Mouse (Mus musculus) lung, postnatal 0 days (tissue): Measurements from ENCODE around the gene Rab36. TPM values are rescaled to one million over a fixed set of nuclear protein-coding genes. Genes with fewer than 3 reads are reported as not detected.

Experiments used
- ATAC-seq: fragments of 200-750 bp; cut with Nextera tagmentation; 2 replicates; pipeline ENCODE4 v1.8.0; 2017; ENCODE audit warnings: moderate library complexity
- DNase-seq: peaks from one replicate; pipeline ENCODE4 v3.0.0-alpha.2; 2016; ENCODE audit warnings: low spot score
- H3K27ac ChIP-seq: fragments of 300-500 bp; sonication (generic); 2 replicates; pipeline ENCODE4 v1.5.1; 2014; ENCODE audit warnings: antibody characterized with exemption, mild to moderate bottlenecking, low read length, mixed read lengths
- H3K27me3 ChIP-seq: fragments of 300-500 bp; sonication (generic); replicated peaks from 2 replicates; pipeline ENCODE4 v1.6.1; 2014; ENCODE audit warnings: low read length, mixed read lengths; ENCODE audit not compliant: insufficient read depth
- H3K36me3 ChIP-seq: fragments of 300-500 bp; sonication (generic); 2 replicates; pipeline ENCODE4 v1.6.1; 2014; ENCODE audit warnings: low read length, mixed read lengths; ENCODE audit not compliant: insufficient read depth
- H3K4me1 ChIP-seq: fragments of 300-500 bp; sonication (generic); 2 replicates; pipeline ENCODE4 v1.6.1; 2014; ENCODE audit warnings: antibody characterized with exemption, low read depth, low read length, mixed read lengths; ENCODE audit not compliant: insufficient read depth
- H3K4me2 ChIP-seq: fragments of 300-500 bp; sonication (generic); replicated peaks from 2 replicates; pipeline ENCODE4 v1.6.1; 2014; ENCODE audit warnings: low read depth, mild to moderate bottlenecking, low read length, moderate library complexity, mixed read lengths
- H3K4me3 ChIP-seq: fragments of 300-500 bp; sonication (generic); 2 replicates; pipeline ENCODE4 v1.5.1; 2014; ENCODE audit warnings: low read depth, low read length
- H3K9ac ChIP-seq: fragments of 300-500 bp; sonication (generic); replicated peaks from 2 replicates; pipeline ENCODE4 v1.6.1; 2014; ENCODE audit warnings: low read depth, mild to moderate bottlenecking
- H3K9me3 ChIP-seq: fragments of 300-500 bp; sonication (generic); 2 replicates; pipeline ENCODE4 v1.6.1; 2016; ENCODE audit warnings: low read length, mixed read lengths
- CTCF ChIP-seq: IDR thresholded peaks from 2 replicates; pipeline ENCODE4 v1.5.1; 2016; ENCODE audit warnings: antibody characterized with exemption, mild to moderate bottlenecking
- EP300 ChIP-seq: IDR thresholded peaks from 2 replicates; pipeline ENCODE4 v1.6.1; 2016; ENCODE audit warnings: antibody characterized with exemption, mild to moderate bottlenecking, control low read depth
- WGBS: fragments of 180-500 bp; shearing (Covaris S2); extraction: QIAGEN DNeasy Blood & Tissue Kit; methylation state at CpG from one replicate; pipeline ENCODE4 v1.1.7; 2014; 5-methylcytosine and 5-hydroxymethylcytosine counted together
- polyA plus RNA-seq: library from polyadenylated mRNA; unstranded; fragments of >200 nt; fragmentation: Nextera tagmentation; extraction: Ambion mirVana; gene quantifications from 2 replicates; pipeline ENCODE4 v1.2.1, GENCODE M21; 2015

The Rab36 gene
- polyA plus RNA-seq, 1 experiment from 2014 or later: 4.7 TPM

GRCm38 (mm10) chr10:75091478-75092152 is 54.8 kb downstream of the Rab36 start:
- Histone ChIP-seq H3K4me1 (0 out of 2 replicates have a peak, but pooled peaks cover 4% of the 10 kb centered on the region), H3K4me2 (no peak overlapping the region), H3K9me3 (no peaks in the 10 kb centered on the region), H3K36me3 (no peaks in the 10 kb centered on the region; the same call in 1 of the 2 replicates), H3K9ac (no peak overlapping the region), H3K27me3 (no peaks in the 10 kb centered on the region), H3K4me3 (no peak overlapping the region), H3K27ac (no peak overlapping the region)
- DNase-seq (peak; percentile 24), ATAC-seq (0 out of 2 replicates have a peak, but pooled peaks have one; percentile 10)
- no peak for TF ChIP-seq EP300
- no peak for TF ChIP-seq CTCF
- 55% methylated on average over 10 of the region's 10 CpGs for WGBS

GRCm38 (mm10) chr10:75093252-75093987 is 56.6 kb downstream of the Rab36 start:
- TF ChIP-seq CTCF (no peak), EP300 (peak; percentile 73)
- no peak overlapping the region for H3K27ac ChIP-seq
- DNase-seq (peak; percentile 59), ATAC-seq (peak; percentile 87)
- H3K9ac ChIP-seq: no peak overlapping the region
- WGBS: 22% methylated on average over 22 of the region's 22 CpGs
- no peaks in the 10 kb centered on the region for H3K9me3 ChIP-seq
- H3K36me3 ChIP-seq: no peaks in the 10 kb centered on the region; the same call in 1 of the 2 replicates
- H3K4me3 ChIP-seq: no peak overlapping the region
- no peaks in the 10 kb centered on the region for H3K27me3 ChIP-seq
- 0 out of 2 replicates have a peak overlapping the region, but pooled peaks have one; percentile 3 for H3K4me2 ChIP-seq
- peaks cover 10% of the 10 kb centered on the region; the same call in 1 of the 2 replicates for H3K4me1 ChIP-seq

GRCm38 (mm10) chr10:75094338-75094737 is 57.5 kb downstream of the Rab36 start:
- no peaks in the 10 kb centered on the region for H3K27me3 ChIP-seq
- no peak for ATAC-seq

GRCm38 (mm10) chr10:75095216-75095615 is 58.4 kb downstream of the Rab36 start:
- Histone ChIP-seq H3K4me3 (no peak overlapping the region), H3K4me2 (no peak overlapping the region), H3K9ac (no peak overlapping the region), H3K27me3 (no peaks in the 10 kb centered on the region), H3K36me3 (no peaks in the 10 kb centered on the region), H3K4me1 (peaks cover 21% of the 10 kb centered on the region; the same call in 1 of the 2 replicates), H3K27ac (no peak overlapping the region), H3K9me3 (no peaks in the 10 kb centered on the region)
- WGBS: 97% methylated on average over 7 of the region's 7 CpGs
- TF ChIP-seq CTCF: no peak
- TF ChIP-seq EP300: no peak
- ATAC-seq (no peak), DNase-seq (no peak)

More at GRCm38 (mm10) chr10:75094338-75094737, 57.5 kb downstream of the Rab36 start:
- no peak overlapping the region for H3K4me3 ChIP-seq
- H3K4me1 ChIP-seq: peaks cover 16% of the 10 kb centered on the region; the same call in 1 of the 2 replicates
- no peak for DNase-seq
- 90% methylated on average over 1 of the region's 1 CpGs for WGBS
- H3K4me2 ChIP-seq: no peak overlapping the region
- no peaks in the 10 kb centered on the region for H3K9me3 ChIP-seq
- no peak overlapping the region for H3K27ac ChIP-seq
- H3K36me3 ChIP-seq: no peaks in the 10 kb centered on the region; the same call in 1 of the 2 replicates
- TF ChIP-seq CTCF (no peak), EP300 (no peak)
- no peak overlapping the region for H3K9ac ChIP-seq

DNA sequence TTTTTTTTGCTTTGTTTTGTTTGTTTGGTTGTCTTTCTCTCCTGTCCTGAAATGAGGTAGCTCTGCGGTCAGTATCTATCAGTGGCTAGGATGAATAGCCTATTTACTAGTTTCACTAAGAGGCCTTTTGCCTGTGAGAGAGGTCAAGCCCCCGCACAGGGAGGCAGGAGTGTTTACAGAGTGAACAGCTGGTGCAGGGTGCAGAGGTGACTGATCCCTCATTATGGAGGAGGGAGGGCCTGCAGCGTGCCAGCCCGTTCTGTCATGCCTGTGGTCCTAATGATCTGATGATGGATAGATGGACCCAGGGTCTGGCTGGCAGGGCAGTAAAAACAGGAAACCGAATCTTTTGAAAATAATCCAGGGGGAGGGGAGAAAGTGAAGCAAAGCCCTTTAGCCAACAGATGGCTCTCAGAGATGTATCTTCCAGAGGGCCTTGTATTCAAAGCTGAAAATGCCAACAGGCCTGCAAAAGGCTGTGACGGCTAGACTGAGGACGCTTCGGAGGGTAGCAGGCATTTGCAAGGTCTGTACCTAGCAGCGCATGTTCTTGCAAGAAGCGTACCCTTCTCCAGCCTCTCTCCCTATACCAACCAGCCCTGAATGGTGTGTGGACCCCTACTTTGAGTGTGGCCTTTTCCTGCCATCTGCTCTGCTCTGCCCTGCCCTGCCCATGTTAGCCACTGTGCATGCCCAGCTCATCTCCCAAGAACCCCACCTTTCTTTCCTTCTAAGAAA is 61.8 kb downstream of the Rab36 start:
- H3K9ac ChIP-seq: no peak overlapping the region
- peaks cover 25% of the 10 kb centered on the region; the same call in 1 of the 2 replicates for H3K4me1 ChIP-seq
- WGBS: 38% methylated on average over 10 of the region's 10 CpGs
- no peak overlapping the region for H3K27ac ChIP-seq
- no peak overlapping the region for H3K4me2 ChIP-seq
- H3K4me3 ChIP-seq: no peak overlapping the region
- no peaks in the 10 kb centered on the region for H3K9me3 ChIP-seq
- H3K27me3 ChIP-seq: no peaks in the 10 kb centered on the region
- DNase-seq (peak; percentile 23), ATAC-seq (peak; percentile 46)
- no peak for TF ChIP-seq CTCF
- TF ChIP-seq EP300: no peak
- no peaks in the 10 kb centered on the region for H3K36me3 ChIP-seq

- H3K4me1 ChIP-seq: peaks cover 35% of the 10 kb centered on the region; the same call in 1 of the 2 replicates
- no peak overlapping the region for H3K4me3 ChIP-seq
- no peak overlapping the region for H3K9ac ChIP-seq
- 66% methylated on average over 7 of the region's 7 CpGs for WGBS
- no peak for DNase-seq
- no peak for ATAC-seq
- TF ChIP-seq CTCF (no peak), EP300 (no peak)
- no peaks in the 10 kb centered on the region for H3K36me3 ChIP-seq
- no peaks in the 10 kb centered on the region for H3K27me3 ChIP-seq
- no peaks in the 10 kb centered on the region for H3K9me3 ChIP-seq
- no peak overlapping the region for H3K27ac ChIP-seq
- H3K4me2 ChIP-seq: no peak overlapping the region
Measured at GRCm38 (mm10) chr10:75100298-75100697, 63.4 kb downstream of the Rab36 start.
